Mouse (Mus musculus): ENCODE data around the gene Gpc5. TPM values are rescaled to one million over a fixed set of nuclear protein-coding genes. Genes with fewer than 3 reads are reported as not detected.

Gpc5 gene
- polyA plus RNA-seq, 2 experiments, result 0.05 TPM; not detected in 1

DNA sequence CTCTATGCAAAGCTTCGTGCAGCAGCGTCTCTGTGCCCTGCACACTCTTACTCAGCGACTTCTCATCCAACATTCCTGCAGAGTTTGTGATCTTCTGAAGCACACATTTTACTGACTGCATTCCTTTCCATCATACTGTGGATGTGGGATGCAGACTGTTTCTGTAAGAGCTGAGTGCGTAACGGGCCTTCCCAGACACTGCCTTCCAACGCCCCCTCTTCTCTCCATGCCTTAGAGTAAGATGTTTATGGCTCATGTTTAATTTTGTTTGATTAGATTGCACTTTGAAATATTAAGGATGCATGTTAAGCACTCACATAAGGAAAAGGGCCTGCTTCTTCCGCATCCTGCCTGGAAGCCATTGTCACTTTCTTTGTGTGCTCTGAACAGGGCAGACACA lies 14.0 kb upstream of the Gpc5 start:
- H3K27me3 ChIP-seq (ENCODE audit: control insufficient read depth, insufficient read depth, low read length), result no peaks in the 10 kb centered on the region
- H3K4me2 ChIP-seq (ENCODE audit: low read depth), result no peak overlapping the region
- no peak for TF ChIP-seq CTCF (IDR thresholded peaks at IDR 0.05; ENCODE audit: low read depth)
- TF ChIP-seq EP300 (IDR thresholded peaks at IDR 0.05; ENCODE audit: low read depth), result no peak
- H3K36me3 ChIP-seq (replicated peaks; ENCODE audit: control insufficient read depth, insufficient read depth, low read depth), result no peaks in the 10 kb centered on the region
- ATAC-seq (ENCODE audit: insufficient read depth) (no peak), DNase-seq (ENCODE audit: low read depth in 3 of 3, low spot score in 3 of 3) (no peak)
- no peak overlapping the region for H3K4me3 ChIP-seq (ENCODE audit: insufficient read depth in 1 of 2, low read depth in 2 of 2, low read length in 2 of 2)
- no peaks in the 10 kb centered on the region for H3K4me1 ChIP-seq (replicated peaks; ENCODE audit: control insufficient read depth in 2 of 2, insufficient read depth in 2 of 2, low read length in 1 of 2)
- H3K27ac ChIP-seq, result no peak overlapping the region
- H3K9me3 ChIP-seq (ENCODE audit: control insufficient read depth, low read length), result no peaks in the 10 kb centered on the region
- WGBS (ENCODE audit: insufficient replicate concordance), result 77% methylated on average over 7 of the region's 7 CpGs
- H3K9ac ChIP-seq (replicated peaks), result no peak overlapping the region

GRCm38 (mm10) chr14:115081728-115082502 lies 10.1 kb upstream of the Gpc5 start:
- H3K36me3 ChIP-seq (replicated peaks; ENCODE audit: control insufficient read depth, insufficient read depth, low read depth), result no peaks in the 10 kb centered on the region
- H3K4me2 ChIP-seq (ENCODE audit: low read depth), result no peak overlapping the region
- no peak overlapping the region for H3K27ac ChIP-seq
- no peak overlapping the region for H3K9ac ChIP-seq (replicated peaks)
- no peak for ATAC-seq (ENCODE audit: insufficient read depth)
- no peak for TF ChIP-seq CTCF (IDR thresholded peaks at IDR 0.05; ENCODE audit: low read depth)
- no peak for TF ChIP-seq EP300 (IDR thresholded peaks at IDR 0.05; ENCODE audit: low read depth)
- 65% methylated on average over 12 of the region's 12 CpGs for WGBS (ENCODE audit: insufficient replicate concordance)
- no peaks in the 10 kb centered on the region for H3K4me1 ChIP-seq (replicated peaks; ENCODE audit: control insufficient read depth in 2 of 2, insufficient read depth in 2 of 2, low read length in 1 of 2)
- no peaks in the 10 kb centered on the region for H3K27me3 ChIP-seq (ENCODE audit: control insufficient read depth, insufficient read depth, low read length)
- no peaks in the 10 kb centered on the region for H3K9me3 ChIP-seq (ENCODE audit: control insufficient read depth, low read length)
- no peak overlapping the region for H3K4me3 ChIP-seq (ENCODE audit: insufficient read depth in 1 of 2, low read depth in 2 of 2, low read length in 2 of 2)
- no peak for DNase-seq (ENCODE audit: low read depth in 3 of 3, low spot score in 3 of 3)

DNA sequence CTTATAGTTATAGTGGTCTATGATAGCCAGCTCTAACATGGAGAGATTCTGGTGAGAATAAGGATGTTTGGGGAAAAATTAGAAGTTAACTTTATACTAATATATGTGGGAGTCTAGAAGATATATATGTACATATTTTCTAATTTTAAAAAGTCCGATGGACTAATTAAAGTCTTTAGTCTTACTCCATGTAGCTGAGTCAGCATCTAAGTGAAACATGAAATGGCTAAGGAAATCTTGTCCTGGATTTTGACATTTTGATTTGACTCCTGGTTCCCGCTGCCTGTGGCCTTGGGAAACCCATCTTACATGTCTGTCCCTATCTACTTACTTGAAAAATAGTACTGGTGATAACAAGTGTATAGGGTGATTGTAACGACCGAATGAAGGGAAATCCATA lies 1.5 kb upstream of the Gpc5 start:
- 63% methylated on average over 4 of the region's 4 CpGs for WGBS (ENCODE audit: insufficient replicate concordance)
- H3K9ac ChIP-seq (replicated peaks), result no peak overlapping the region
- H3K9me3 ChIP-seq (ENCODE audit: control insufficient read depth, low read length), result no peaks in the 10 kb centered on the region
- H3K27me3 ChIP-seq (ENCODE audit: control insufficient read depth, insufficient read depth, low read length), result peaks cover 34% of the 10 kb centered on the region
- H3K36me3 ChIP-seq (replicated peaks; ENCODE audit: control insufficient read depth, insufficient read depth, low read depth), result no peaks in the 10 kb centered on the region
- ATAC-seq (ENCODE audit: insufficient read depth) (no peak), DNase-seq (ENCODE audit: low read depth in 3 of 3, low spot score in 3 of 3) (no peak)
- no peaks in the 10 kb centered on the region for H3K4me1 ChIP-seq (replicated peaks; ENCODE audit: control insufficient read depth in 2 of 2, insufficient read depth in 2 of 2, low read length in 1 of 2)
- H3K4me3 ChIP-seq (ENCODE audit: insufficient read depth in 1 of 2, low read depth in 2 of 2, low read length in 2 of 2), result no peak overlapping the region
- no peak overlapping the region for H3K27ac ChIP-seq
- TF ChIP-seq EP300 (IDR thresholded peaks at IDR 0.05; ENCODE audit: low read depth), result no peak
- no peak for TF ChIP-seq CTCF (IDR thresholded peaks at IDR 0.05; ENCODE audit: low read depth)
- H3K4me2 ChIP-seq (ENCODE audit: low read depth), result no peak overlapping the region

DNA sequence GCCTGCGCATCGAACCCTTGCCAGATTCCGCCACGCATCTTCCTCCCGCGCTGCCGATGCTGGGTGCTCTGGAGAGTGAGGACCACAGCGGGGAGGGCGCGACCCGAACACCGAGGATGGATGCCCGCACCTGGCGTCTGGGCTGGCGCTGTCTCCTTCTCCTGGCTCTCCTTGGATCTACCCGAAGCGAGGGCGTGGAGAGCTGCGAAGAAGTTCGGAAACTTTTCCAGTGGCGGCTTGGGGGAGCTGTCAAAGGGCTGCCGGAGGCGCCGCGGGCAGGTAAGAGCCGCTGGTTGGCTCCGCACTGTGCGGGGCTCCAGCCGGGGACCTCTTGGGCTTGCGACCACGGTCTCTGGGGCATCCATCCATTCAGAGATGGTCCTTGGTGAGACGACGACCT lies 495 bp downstream of the Gpc5 start:
- peaks cover 34% of the 10 kb centered on the region for H3K27me3 ChIP-seq (ENCODE audit: control insufficient read depth, insufficient read depth, low read length)
- H3K4me1 ChIP-seq (replicated peaks; ENCODE audit: control insufficient read depth in 2 of 2, insufficient read depth in 2 of 2, low read length in 1 of 2), result no peaks in the 10 kb centered on the region
- TF ChIP-seq CTCF (IDR thresholded peaks at IDR 0.05; ENCODE audit: low read depth) (no peak), EP300 (IDR thresholded peaks at IDR 0.05; ENCODE audit: low read depth) (no peak)
- ATAC-seq (ENCODE audit: insufficient read depth), result peak; percentile 34
- no peak overlapping the region for H3K27ac ChIP-seq
- no peaks in the 10 kb centered on the region for H3K36me3 ChIP-seq (replicated peaks; ENCODE audit: control insufficient read depth, insufficient read depth, low read depth)
- H3K4me2 ChIP-seq (ENCODE audit: low read depth), result peak overlapping the region; percentile 62
- DNase-seq (ENCODE audit: low read depth in 3 of 3, low spot score in 3 of 3), result no peak
- 1% methylated on average over 33 of the region's 33 CpGs for WGBS (ENCODE audit: insufficient replicate concordance)
- peak overlapping the region; percentile 16 to 40 for H3K4me3 ChIP-seq (ENCODE audit: insufficient read depth in 1 of 2, low read depth in 2 of 2, low read length in 2 of 2)
- H3K9ac ChIP-seq (replicated peaks), result no peak overlapping the region
- H3K9me3 ChIP-seq (ENCODE audit: control insufficient read depth, low read length), result no peaks in the 10 kb centered on the region

DNA sequence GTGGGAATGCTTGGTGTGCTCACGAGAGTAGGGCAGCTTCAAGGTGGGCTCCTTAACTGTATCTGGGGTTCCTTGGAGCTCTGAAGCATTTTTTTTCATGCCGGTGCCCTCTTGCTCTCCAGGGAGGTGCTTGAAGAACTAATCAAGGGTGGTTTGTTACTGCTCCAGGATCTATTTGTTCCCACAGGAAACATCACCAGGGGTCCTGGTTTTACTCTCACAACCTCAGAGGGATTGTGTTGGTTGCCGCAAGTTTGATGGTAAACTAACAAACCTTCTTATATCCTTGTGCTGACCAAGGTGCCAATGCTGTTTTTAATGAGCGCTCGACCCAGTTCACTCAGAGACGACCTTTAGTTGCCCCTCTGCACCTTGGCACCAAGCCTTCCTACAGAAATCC lies 937 bp downstream of the Gpc5 start:
- Histone ChIP-seq H3K9me3 (ENCODE audit: control insufficient read depth, low read length) (no peaks in the 10 kb centered on the region), H3K27me3 (ENCODE audit: control insufficient read depth, insufficient read depth, low read length) (peaks cover 34% of the 10 kb centered on the region), H3K4me2 (ENCODE audit: low read depth) (no peak overlapping the region; the same call in 1 of the 2 replicates), H3K4me1 (replicated peaks; ENCODE audit: control insufficient read depth in 2 of 2, insufficient read depth in 2 of 2, low read length in 1 of 2) (no peaks in the 10 kb centered on the region), H3K36me3 (replicated peaks; ENCODE audit: control insufficient read depth, insufficient read depth, low read depth) (no peaks in the 10 kb centered on the region), H3K9ac (replicated peaks) (no peak overlapping the region), H3K27ac (no peak overlapping the region), H3K4me3 (ENCODE audit: insufficient read depth in 1 of 2, low read depth in 2 of 2, low read length in 2 of 2) (no peak overlapping the region)
- WGBS (ENCODE audit: insufficient replicate concordance), result 21% methylated on average over 6 of the region's 6 CpGs
- ATAC-seq (ENCODE audit: insufficient read depth) (0 out of 2 replicates have a peak, but pooled peaks have one; percentile 1), DNase-seq (ENCODE audit: low read depth in 3 of 3, low spot score in 3 of 3) (no peak)
- TF ChIP-seq EP300 (IDR thresholded peaks at IDR 0.05; ENCODE audit: low read depth), result no peak
- no peak for TF ChIP-seq CTCF (IDR thresholded peaks at IDR 0.05; ENCODE audit: low read depth)
